13 mouse cellular contexts compared by ENCODE assay signal in genomic region chr6:97276366-97276765, GRCm38 (mm10). TPM values are rescaled to one million over a fixed set of nuclear protein-coding genes. Genes with fewer than 3 reads are reported as not detected.
A peak's percentile ranks its signal among the peaks of the same experiment; 100 is the strongest.
DNase-seq lines count a peak whose midpoint lies in the region; ATAC-seq lines count a peak whose summit lies in the region.
"Had no signal": no experiment of that assay in that cellular context is flagged by ENCODE, and none has a peak within 500 bp of the region (broad histone marks: within the 10 kb centered on the region; RNA-seq: fewer than 3 reads in every experiment).

No protein-coding gene starts in this region.

- no peak overlapping the region for H3K27ac ChIP-seq in hindbrain, embryonic 16.5 days (ENCODE audit: low read depth, low read length)
- peak overlapping the region; percentile 68 for H3K27ac ChIP-seq in neural tube, embryonic 15.5 days (replicated peaks)
- H3K27ac ChIP-seq: intestine, embryonic 15.5 days; liver, embryonic 14.5 days had no signal

- 19% methylated on average over 4 of the region's 4 CpGs for WGBS in hindbrain, embryonic 16.5 days
- whole genome bisulfite sequencing in neural tube, embryonic 15.5 days: 19% methylated on average over 4 of the region's 4 CpGs

- no peak overlapping the region for H3K4me3 ChIP-seq in hindbrain, embryonic 16.5 days (ENCODE audit: low read length)
- H3K4me3 ChIP-seq in neural tube, embryonic 15.5 days (replicated peaks): no peak overlapping the region
- H3K4me3 ChIP-seq: erythroblast, embryonic 14.5 days; intestine, embryonic 15.5 days had no signal

- no peak for ATAC-seq in hindbrain, embryonic 16.5 days
- ATAC-seq in neural tube, embryonic 15.5 days (ENCODE audit: low FRiP score): no peak; the same call in 1 of the 2 replicates
- ATAC-seq: intestine, embryonic 15.5 days had no signal

- intact Hi-C loops in left cerebral cortex, postnatal 36 days (cut with DNase I): loop anchor here (5.0 kb wide), 2 partner anchors 121 to 466 kb away; no protein-coding TSS in a partner anchor

- peaks cover 13% of the 10 kb centered on the region for H3K4me1 ChIP-seq in hindbrain, embryonic 16.5 days (ENCODE audit: control insufficient read depth, insufficient read depth, low read depth, low read length)
- peaks cover 27% of the 10 kb centered on the region for H3K4me1 ChIP-seq in neural tube, embryonic 15.5 days

- H3K36me3 ChIP-seq in hindbrain, embryonic 16.5 days (ENCODE audit: control insufficient read depth, insufficient read depth, low read length): no peaks in the 10 kb centered on the region
- H3K36me3 ChIP-seq in neural tube, embryonic 15.5 days: no peaks in the 10 kb centered on the region
- H3K36me3 ChIP-seq: intestine, embryonic 15.5 days had no signal

- peak; percentile 69 for DNase-seq in gastrocnemius, adult 18-20 months (ENCODE audit: low spot score)
- no peak for DNase-seq in gastrocnemius, postnatal 4 days (ENCODE audit: low spot score in 2 of 2)
- DNase-seq in retina, postnatal 1 day: peak; percentile 48
- no peak for DNase-seq in retina, embryonic 14.5 days (ENCODE audit: low spot score)
- no peak for DNase-seq in frontal cortex, postnatal 10 days (ENCODE audit: low spot score in 2 of 2)
- no peak for DNase-seq in left cerebral cortex, postnatal 36 days (ENCODE audit: low spot score in 2 of 2)
- DNase-seq: thymus, adult 18-20 months had no signal

- no peaks in the 10 kb centered on the region for H3K9me3 ChIP-seq in hindbrain, embryonic 16.5 days (ENCODE audit: control insufficient read depth, low read length)
- no peaks in the 10 kb centered on the region for H3K9me3 ChIP-seq in neural tube, embryonic 15.5 days (replicated peaks)
- H3K9me3 ChIP-seq: intestine, embryonic 15.5 days had no signal

- H3K4me2 ChIP-seq in hindbrain, embryonic 16.5 days (ENCODE audit: low read length): peak overlapping the region; percentile 19
- H3K4me2 ChIP-seq in neural tube, embryonic 15.5 days: peak overlapping the region; percentile 31
- H3K4me2 ChIP-seq: intestine, embryonic 15.5 days had no signal

- H3K9ac ChIP-seq in hindbrain, embryonic 16.5 days (ENCODE audit: low read depth, low read length): no peak overlapping the region
- H3K9ac ChIP-seq in neural tube, embryonic 15.5 days (replicated peaks): no peak overlapping the region
- H3K9ac ChIP-seq: intestine, embryonic 15.5 days; liver, embryonic 14.5 days had no signal

- H3K27me3 ChIP-seq in hindbrain, embryonic 16.5 days (replicated peaks; ENCODE audit: control insufficient read depth, insufficient read depth, low read length): no peaks in the 10 kb centered on the region
- H3K27me3 ChIP-seq in neural tube, embryonic 15.5 days (replicated peaks): no peaks in the 10 kb centered on the region
- H3K27me3 ChIP-seq: intestine, embryonic 15.5 days had no signal

RNA-seq across cellular contexts. Expression of gene Lmod3, which starts 23.8 kb away (rescaled TPM):
- total RNA-seq in gastrocnemius, adult 18-20 months (2021): 100 to 1,000 TPM; 104 to 131 TPM
- total RNA-seq in gastrocnemius, postnatal 4 days (2021): 100 to 1,000 TPM; 156 to 173 TPM
- polyA plus RNA-seq in hindbrain, embryonic 16.5 days (2015; fragmentation: Nextera tagmentation; extraction: Ambion mirVana): 0.76 TPM in 1 of 2 replicates, not detected in the other
- polyA plus RNA-seq in neural tube, embryonic 15.5 days (2015; fragmentation: Nextera tagmentation; extraction: Ambion mirVana): 0.61 and 0.63 TPM in 2 replicates
- under 1 TPM in 1 of 2 experiments, not detected in 1; 0.17 TPM for total RNA-seq in left cerebral cortex, postnatal 36 days (2021)
- total RNA-seq: MEL had no signal
- polyA plus RNA-seq: erythroblast, embryonic 14.5 days; liver, embryonic 14.5 days had no signal

Comparison
In these comparisons a context has a peak if more than half of its experiments do, and no peak if none do; other contexts are left out.
1. DNase-seq: peak in gastrocnemius, adult 18-20 months (single experiment) and retina, postnatal 1 day (single experiment); none in gastrocnemius, postnatal 4 days (0 of 2), retina, embryonic 14.5 days (single experiment), frontal cortex, postnatal 10 days (0 of 2) and left cerebral cortex, postnatal 36 days (0 of 2).
2. RNA of gene Lmod3, which starts 23.8 kb away (total RNA-seq): 156 to 173 TPM in gastrocnemius, postnatal 4 days and 104 to 131 TPM in gastrocnemius, adult 18-20 months; 0.17 TPM in left cerebral cortex, postnatal 36 days; every median in the first group is over 10 times any median in the second.